Comparison of ENCODE assay signal across 7 mouse cellular contexts in the genomic region with DNA sequence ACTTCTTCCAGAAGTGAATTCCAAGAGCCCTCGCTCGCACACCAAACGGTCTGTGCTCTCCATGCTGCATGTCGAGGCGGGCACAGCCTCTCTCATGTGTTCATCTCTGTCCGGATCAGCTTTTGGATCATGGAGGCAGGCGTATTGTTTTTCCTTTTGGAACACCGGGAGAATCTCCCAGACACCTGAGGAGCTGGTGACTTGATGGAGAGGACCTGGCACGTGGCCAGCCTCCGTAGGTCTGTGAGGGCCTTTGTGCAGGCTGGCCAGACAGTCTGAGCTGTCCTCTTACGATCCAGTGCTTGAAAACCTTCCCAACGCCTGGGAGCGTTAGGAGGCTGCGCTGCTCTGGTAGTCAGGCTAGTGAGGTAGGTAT. TPM values are rescaled to one million over a fixed set of nuclear protein-coding genes. Genes with fewer than 3 reads are reported as not detected.
A peak's percentile ranks its signal among the peaks of the same experiment; 100 is the strongest.
DNase-seq lines count a peak whose midpoint lies in the region; ATAC-seq and TF ChIP-seq lines count a peak whose summit lies in the region.

No protein-coding gene starts in this region.

- ATAC-seq in embryonic facial prominence, embryonic 11.5 days (replicated peaks; ENCODE audit: insufficient number of reproducible peaks, low FRiP score, low TSS enrichment, low read depth): peak; percentile 14; the same call in 1 of the 2 replicates
- no peak; the same call in 1 of the 2 replicates for ATAC-seq in heart, postnatal 0 days (ENCODE audit: insufficient read depth, low read depth)
- ATAC-seq in megakaryocyte, adult 5-6 weeks (ENCODE audit: poor library complexity, severe bottlenecking): peak; percentile 11; the same call in 1 of the 2 replicates

- no peaks in the 10 kb centered on the region; the same call in 1 of the 2 replicates for H3K4me1 ChIP-seq in embryonic facial prominence, embryonic 11.5 days (ENCODE audit: control insufficient read depth, insufficient read depth, low read length)
- H3K4me1 ChIP-seq in heart, postnatal 0 days (ENCODE audit: control insufficient read depth, insufficient read depth): peaks cover 13% of the 10 kb centered on the region; the same call in 1 of the 2 replicates

- peak overlapping the region; percentile 89 for H3K9ac ChIP-seq in embryonic facial prominence, embryonic 11.5 days (replicated peaks; ENCODE audit: low read length)
- peak overlapping the region; percentile 82 for H3K9ac ChIP-seq in heart, postnatal 0 days (replicated peaks; ENCODE audit: low read depth, low read length)

- no peak; the same call in 1 of the 2 replicates for TF ChIP-seq EP300 in heart, postnatal 0 days (IDR thresholded peaks at IDR 0.05; ENCODE audit: low read depth)

- intact Hi-C loops in left cerebral cortex, postnatal 4 days (cut with DNase I): loop anchor here (5.0 to 10.0 kb wide), 2 partner anchors 125 to 293 kb away; partner anchors contain the start of gene Ccdc188
- intact Hi-C loops in left cerebral cortex, postnatal 36 days (cut with DNase I): loop anchor here (5.0 to 10.0 kb wide), 2 partner anchors 125 to 303 kb away; no protein-coding TSS in a partner anchor

- H3K9me3 ChIP-seq in embryonic facial prominence, embryonic 11.5 days (replicated peaks; ENCODE audit: control insufficient read depth, low read length): no peaks in the 10 kb centered on the region
- H3K9me3 ChIP-seq in heart, postnatal 0 days (replicated peaks; ENCODE audit: control insufficient read depth, low read length): no peaks in the 10 kb centered on the region

- peak; percentile 46 for DNase-seq in left cerebral cortex, postnatal 4 days
- no peak for DNase-seq in left cerebral cortex, postnatal 36 days (ENCODE audit: low spot score in 2 of 2)
- DNase-seq in embryonic facial prominence, embryonic 11.5 days (ENCODE audit: low spot score): no peak
- peak; percentile 21 for DNase-seq in heart, postnatal 0 days (ENCODE audit: low spot score)
- no peak for DNase-seq in ovary, postnatal 14 days (ENCODE audit: low spot score)
- DNase-seq in urinary bladder, postnatal 36 days (ENCODE audit: low spot score in 2 of 2): no peak

- peak overlapping the region; percentile 94 for H3K4me2 ChIP-seq in embryonic facial prominence, embryonic 11.5 days (ENCODE audit: low read depth, low read length)
- peak overlapping the region; percentile 97 for H3K4me2 ChIP-seq in heart, postnatal 0 days (ENCODE audit: low read depth, low read length)

- H3K36me3 ChIP-seq in embryonic facial prominence, embryonic 11.5 days (replicated peaks; ENCODE audit: control insufficient read depth, insufficient read depth, low read depth, low read length): peaks cover 3% of the 10 kb centered on the region; the same call in 1 of the 2 replicates
- H3K36me3 ChIP-seq in heart, postnatal 0 days (replicated peaks; ENCODE audit: control insufficient read depth, insufficient read depth, low read length): 0 out of 2 replicates have a peak, but pooled peaks cover 3% of the 10 kb centered on the region

- under 1% methylated on average over 14 of the region's 14 CpGs for WGBS in embryonic facial prominence, embryonic 11.5 days
- WGBS in heart, postnatal 0 days: under 1% methylated on average over 14 of the region's 14 CpGs

- peak overlapping the region; percentile 81 for H3K4me3 ChIP-seq in embryonic facial prominence, embryonic 11.5 days (ENCODE audit: low read depth, low read length)
- H3K4me3 ChIP-seq in heart, postnatal 0 days (ENCODE audit: low read depth, low read length): peak overlapping the region; percentile 66

- H3K27me3 ChIP-seq in embryonic facial prominence, embryonic 11.5 days (ENCODE audit: control insufficient read depth, insufficient read depth, low read length): peaks cover 5% of the 10 kb centered on the region; the same call in 1 of the 2 replicates
- H3K27me3 ChIP-seq in heart, postnatal 0 days (ENCODE audit: control insufficient read depth, insufficient read depth, low read length): peaks cover 12% of the 10 kb centered on the region

- TF ChIP-seq CTCF in heart, postnatal 0 days (IDR thresholded peaks at IDR 0.05; ENCODE audit: low read depth): no peak

- H3K27ac ChIP-seq in embryonic facial prominence, embryonic 11.5 days (replicated peaks; ENCODE audit: low read depth, low read length): no peak overlapping the region; the same call in 1 of the 2 replicates
- peak overlapping the region; percentile 82 for H3K27ac ChIP-seq in heart, postnatal 0 days (ENCODE audit: low read depth)

RNA-seq across cellular contexts. Expression of gene Slc25a1, which starts 5.9 kb away (rescaled TPM):
- total RNA-seq in left cerebral cortex, postnatal 4 days (2021): 100 to 1,000 TPM; 107 TPM
- 10 to 100 TPM; 38.5 to 44.9 TPM for total RNA-seq in left cerebral cortex, postnatal 36 days (2021)
- 66.2 and 69.5 TPM in 2 replicates for polyA plus RNA-seq in embryonic facial prominence, embryonic 11.5 days (2014; fragmentation: Nextera tagmentation; extraction: Ambion mirVana)
- total RNA-seq in heart, postnatal 0 days (2014; rRNA removed; ENCODE audit: low replicate concordance): 38.2 and 46.8 TPM in 2 replicates
- 14.8 and 17.5 TPM in 2 replicates for polyA plus RNA-seq in heart, postnatal 0 days (2015; fragmentation: Nextera tagmentation; extraction: Ambion mirVana)
- 7.6 and 11.2 TPM in 2 replicates for total RNA-seq in megakaryocyte, adult 5-6 weeks (2015)
- total RNA-seq in megakaryocyte, adult 5-6 weeks (2017): 16.1 and 24.1 TPM in 2 replicates

RNA-seq across cellular contexts. Expression of gene Gsc2, which starts 7.3 kb away (rescaled TPM):
- not detected for total RNA-seq in left cerebral cortex, postnatal 4 days (2021)
- not detected for total RNA-seq in left cerebral cortex, postnatal 36 days (2021)
- polyA plus RNA-seq in embryonic facial prominence, embryonic 11.5 days (2014; fragmentation: Nextera tagmentation; extraction: Ambion mirVana): 0.24 TPM in 1 of 2 replicates, not detected in the other
- total RNA-seq in heart, postnatal 0 days (2014; rRNA removed; ENCODE audit: low replicate concordance): not detected in 2 replicates
- not detected in 2 replicates for polyA plus RNA-seq in heart, postnatal 0 days (2015; fragmentation: Nextera tagmentation; extraction: Ambion mirVana)
- total RNA-seq in megakaryocyte, adult 5-6 weeks (2015): not detected in 2 replicates
- total RNA-seq in megakaryocyte, adult 5-6 weeks (2017): not detected in 2 replicates

RNA-seq across cellular contexts. Expression of gene Ess2, which starts 11.0 kb away (rescaled TPM):
- 10 to 100 TPM; 40.7 to 45.1 TPM for total RNA-seq in left cerebral cortex, postnatal 4 days (2021)
- total RNA-seq in left cerebral cortex, postnatal 36 days (2021): 10 to 100 TPM; 26.1 to 31.1 TPM
- polyA plus RNA-seq in embryonic facial prominence, embryonic 11.5 days (2014; fragmentation: Nextera tagmentation; extraction: Ambion mirVana): 38.4 and 40.3 TPM in 2 replicates
- 25.4 and 28.3 TPM in 2 replicates for total RNA-seq in heart, postnatal 0 days (2014; rRNA removed; ENCODE audit: low replicate concordance)
- 18.5 and 19.4 TPM in 2 replicates for polyA plus RNA-seq in heart, postnatal 0 days (2015; fragmentation: Nextera tagmentation; extraction: Ambion mirVana)
- 8.9 and 10.3 TPM in 2 replicates for total RNA-seq in megakaryocyte, adult 5-6 weeks (2015)
- 14.5 and 17.7 TPM in 2 replicates for total RNA-seq in megakaryocyte, adult 5-6 weeks (2017)

RNA-seq across cellular contexts. Expression of gene Tssk2, which starts 23.7 kb away (rescaled TPM):
- total RNA-seq in left cerebral cortex, postnatal 4 days (2021): not detected
- total RNA-seq in left cerebral cortex, postnatal 36 days (2021): not detected
- not detected in 2 replicates for polyA plus RNA-seq in embryonic facial prominence, embryonic 11.5 days (2014; fragmentation: Nextera tagmentation; extraction: Ambion mirVana)
- total RNA-seq in heart, postnatal 0 days (2014; rRNA removed; ENCODE audit: low replicate concordance): not detected in 2 replicates
- not detected in 2 replicates for polyA plus RNA-seq in heart, postnatal 0 days (2015; fragmentation: Nextera tagmentation; extraction: Ambion mirVana)
- total RNA-seq in megakaryocyte, adult 5-6 weeks (2015): not detected in 2 replicates
- not detected in 2 replicates for total RNA-seq in megakaryocyte, adult 5-6 weeks (2017)

RNA-seq across cellular contexts. Expression of gene Dgcr2, which starts 23.8 kb away (rescaled TPM):
- total RNA-seq in left cerebral cortex, postnatal 4 days (2021): 100 to 1,000 TPM; 116 to 123 TPM
- total RNA-seq in left cerebral cortex, postnatal 36 days (2021): 100 to 1,000 TPM in 1 of 2 experiments, 10 to 100 TPM in 1; 92.6 to 103 TPM
- 68.8 and 76.6 TPM in 2 replicates for polyA plus RNA-seq in embryonic facial prominence, embryonic 11.5 days (2014; fragmentation: Nextera tagmentation; extraction: Ambion mirVana)
- 61.8 and 78.5 TPM in 2 replicates for total RNA-seq in heart, postnatal 0 days (2014; rRNA removed; ENCODE audit: low replicate concordance)
- 30.4 and 31.9 TPM in 2 replicates for polyA plus RNA-seq in heart, postnatal 0 days (2015; fragmentation: Nextera tagmentation; extraction: Ambion mirVana)
- total RNA-seq in megakaryocyte, adult 5-6 weeks (2015): 16.1 and 20.5 TPM in 2 replicates
- total RNA-seq in megakaryocyte, adult 5-6 weeks (2017): 32.9 and 35.6 TPM in 2 replicates

Comparison
In these comparisons a context has a peak if more than half of its experiments do, and no peak if none do; other contexts are left out.
1. DNase-seq: peak in left cerebral cortex, postnatal 4 days (single experiment) and heart, postnatal 0 days (single experiment); none in left cerebral cortex, postnatal 36 days (0 of 2), embryonic facial prominence, embryonic 11.5 days (single experiment), ovary, postnatal 14 days (single experiment) and urinary bladder, postnatal 36 days (0 of 2).